Mouse (Mus musculus) gastrocnemius, adult 8-10 months (tissue): ENCODE results near the gene Tnrc6a. TPM values are rescaled to one million over a fixed set of nuclear protein-coding genes. Genes with fewer than 3 reads are reported as not detected.
"Not testable (repeated sequence)": the region's sequence is repeated elsewhere in the genome, so short reads cannot be mapped to it uniquely, and the experiment has no call there.

Experiments
- DNase-seq, 2 experiments: peaks; one replicate each; pipeline ENCODE4 v3.0.0; 2022; ENCODE audit warnings: low spot score in 2 of 2
- total RNA-seq, 4 experiments: library from RNA; stranded (reverse); gene quantifications; 2 replicates each; pipeline ENCODE4 v1.2.4; 2022

The Tnrc6a gene
- 10 to 100 TPM; 20.4 to 26.6 (median 22.1) TPM for total RNA-seq

DNA sequence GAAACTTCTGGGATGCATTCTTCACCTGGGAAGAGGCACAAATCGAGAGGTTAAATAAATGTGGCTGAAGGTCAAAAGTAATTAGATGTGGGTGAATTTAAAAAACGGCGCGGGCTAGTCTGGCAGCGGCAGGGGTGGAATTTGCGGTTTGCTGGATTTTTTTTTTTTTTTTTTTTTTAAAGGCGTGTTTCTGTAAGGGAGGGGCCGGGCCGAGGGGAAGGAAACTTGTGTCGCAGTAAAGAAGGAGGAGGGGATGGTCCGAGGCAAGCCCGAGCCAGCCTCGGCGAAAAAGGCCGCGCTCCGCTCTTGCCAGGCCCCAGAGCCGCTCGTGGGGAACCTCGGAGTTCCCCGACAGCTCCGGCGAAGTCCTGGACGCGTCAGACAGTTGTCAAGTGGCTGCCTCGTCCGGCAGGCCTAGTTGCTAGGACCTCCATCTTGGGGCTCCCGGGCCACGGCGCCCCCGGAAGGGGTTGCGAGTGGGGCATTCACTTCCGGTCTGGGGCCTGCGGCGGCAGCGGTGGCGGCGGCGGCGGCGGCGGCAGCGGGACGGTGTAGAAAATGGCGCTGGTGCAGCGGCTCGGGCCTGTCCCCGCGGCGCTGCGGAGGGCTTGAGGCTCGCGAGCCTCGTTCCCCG, at the start of gene Tnrc6a:
Tnrc6a (plus strand) TSS at position 221 of the 634 bp plus-strand sequence.
- DNase-seq, result peak; percentile 93

- no peak for DNase-seq
Observed at GRCm38 (mm10) chr7:123082236-123082635, 41.4 kb upstream of the Tnrc6a start.

GRCm38 (mm10) chr7:123083441-123084123, 40.1 kb upstream of the Tnrc6a start:
- DNase-seq, result no peak

DNA sequence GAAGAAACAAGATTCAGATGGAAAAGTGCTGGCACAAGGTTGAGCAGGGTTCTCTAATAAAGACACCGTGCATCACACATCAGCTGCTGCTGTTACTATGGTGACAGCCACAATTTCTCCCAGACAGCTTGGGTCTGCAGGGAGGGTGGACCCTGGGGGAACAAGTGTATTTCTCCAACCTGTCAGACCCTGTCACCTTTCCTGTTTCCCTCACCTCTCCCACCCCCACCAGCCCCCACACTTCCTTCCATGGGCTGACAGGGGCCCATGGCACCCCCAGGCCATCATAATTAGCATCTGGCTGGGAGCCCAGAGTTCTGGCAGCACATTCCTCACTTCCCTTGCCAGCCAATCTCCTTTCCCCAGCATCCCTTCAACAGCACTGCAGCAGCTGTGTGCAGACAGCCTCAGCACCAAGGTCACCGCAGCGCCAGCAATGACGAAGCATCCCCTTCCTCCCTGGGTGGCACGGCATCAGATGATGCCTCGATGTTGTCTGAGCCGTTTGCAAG, 39.4 kb upstream of the Tnrc6a start:
- DNase-seq, result no peak

DNA sequence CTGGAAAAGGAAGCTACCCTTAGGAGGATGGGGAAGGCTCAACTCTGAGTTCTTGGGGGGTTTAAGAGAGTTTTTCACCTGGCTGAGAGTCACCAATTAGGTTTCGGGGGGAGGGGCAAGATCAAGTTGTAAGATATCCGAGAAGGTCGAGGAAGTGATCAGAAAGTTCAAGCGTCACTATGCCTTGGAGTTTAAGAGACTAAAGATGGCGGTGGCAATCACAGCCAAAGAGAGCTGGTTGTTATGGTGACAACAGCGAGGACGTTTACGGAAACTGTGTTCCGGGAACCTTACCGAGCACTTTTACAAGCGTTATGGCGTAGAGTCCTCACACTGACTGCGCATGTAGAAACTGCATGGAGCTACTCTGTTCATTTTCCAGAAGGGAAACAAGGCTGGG, 39.0 kb upstream of the Tnrc6a start:
- DNase-seq, result no peak

DNA sequence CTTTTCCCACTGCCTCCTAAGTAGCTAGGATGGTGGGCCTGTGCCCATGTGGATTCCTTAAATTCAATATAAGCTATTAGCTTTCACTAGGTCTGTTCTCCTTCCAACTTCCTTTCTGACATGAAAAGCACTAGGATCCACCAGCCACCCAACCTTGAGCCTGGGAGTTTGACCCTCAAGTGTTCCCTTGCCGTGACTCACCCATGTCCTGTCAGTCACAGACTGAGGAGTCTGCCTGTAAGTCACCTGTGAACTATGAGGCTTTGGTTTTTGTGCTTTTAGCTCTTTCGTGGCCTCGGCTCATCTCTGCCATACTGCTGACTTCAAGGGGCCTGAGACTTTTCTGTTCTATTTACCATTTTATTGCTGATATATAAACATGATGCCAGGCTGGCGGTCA, 34.8 kb upstream of the Tnrc6a start:
- no peak for DNase-seq

- no peak for DNase-seq
Observed at GRCm38 (mm10) chr7:123096344-123097120, 27.2 kb upstream of the Tnrc6a start.

DNA sequence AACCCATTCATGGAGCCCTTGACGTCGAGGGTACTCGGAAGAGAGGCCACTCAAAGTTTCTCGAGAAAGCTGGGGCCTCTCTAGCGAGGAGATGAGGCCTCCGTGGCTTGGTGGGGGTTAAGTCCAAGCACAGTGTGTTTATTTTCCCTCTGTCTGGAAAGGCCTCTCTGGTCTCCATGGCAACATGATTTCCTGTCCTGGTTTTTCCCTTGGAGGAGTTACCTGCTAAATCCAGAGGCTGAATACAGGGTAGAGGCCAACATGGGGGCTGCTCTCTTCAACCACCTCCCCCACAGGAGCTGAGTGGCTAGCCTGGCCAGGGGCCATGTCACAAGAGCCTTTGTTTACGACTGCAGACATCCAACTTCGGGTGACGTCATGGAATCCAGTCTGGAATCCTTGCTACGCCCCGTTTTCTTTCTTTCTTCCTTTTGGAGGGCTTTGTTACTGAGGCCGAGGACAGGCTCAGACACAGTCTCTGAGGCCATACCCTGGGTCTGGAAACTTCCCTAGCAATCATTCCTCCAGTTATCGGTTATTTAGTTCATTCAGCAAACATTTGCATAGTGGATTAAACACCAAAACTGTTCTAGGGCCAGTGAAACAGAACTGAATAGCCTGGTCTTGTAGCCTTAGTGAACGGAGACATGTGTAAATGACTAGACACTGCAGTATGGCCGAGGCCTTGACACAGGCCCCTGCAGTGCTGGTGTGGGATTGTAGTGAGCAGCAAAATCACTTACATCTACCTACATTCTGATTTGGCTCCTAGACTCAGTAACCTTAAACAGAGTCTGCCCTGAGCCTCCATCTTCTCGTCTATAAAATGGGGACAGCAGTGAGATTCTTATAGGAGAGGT, 25.6 kb upstream of the Tnrc6a start:
- peak; percentile 51 to 73 for DNase-seq

- DNase-seq, result no peak
Observed at GRCm38 (mm10) chr7:123101295-123101694, 22.4 kb upstream of the Tnrc6a start.

- not testable (repeated sequence) for DNase-seq
Observed at GRCm38 (mm10) chr7:123105381-123105780, 18.3 kb upstream of the Tnrc6a start.

GRCm38 (mm10) chr7:123105906-123106305, 17.8 kb upstream of the Tnrc6a start:
- DNase-seq, result no peak

GRCm38 (mm10) chr7:123106326-123106725, 17.4 kb upstream of the Tnrc6a start:
- DNase-seq, result no peak

DNA sequence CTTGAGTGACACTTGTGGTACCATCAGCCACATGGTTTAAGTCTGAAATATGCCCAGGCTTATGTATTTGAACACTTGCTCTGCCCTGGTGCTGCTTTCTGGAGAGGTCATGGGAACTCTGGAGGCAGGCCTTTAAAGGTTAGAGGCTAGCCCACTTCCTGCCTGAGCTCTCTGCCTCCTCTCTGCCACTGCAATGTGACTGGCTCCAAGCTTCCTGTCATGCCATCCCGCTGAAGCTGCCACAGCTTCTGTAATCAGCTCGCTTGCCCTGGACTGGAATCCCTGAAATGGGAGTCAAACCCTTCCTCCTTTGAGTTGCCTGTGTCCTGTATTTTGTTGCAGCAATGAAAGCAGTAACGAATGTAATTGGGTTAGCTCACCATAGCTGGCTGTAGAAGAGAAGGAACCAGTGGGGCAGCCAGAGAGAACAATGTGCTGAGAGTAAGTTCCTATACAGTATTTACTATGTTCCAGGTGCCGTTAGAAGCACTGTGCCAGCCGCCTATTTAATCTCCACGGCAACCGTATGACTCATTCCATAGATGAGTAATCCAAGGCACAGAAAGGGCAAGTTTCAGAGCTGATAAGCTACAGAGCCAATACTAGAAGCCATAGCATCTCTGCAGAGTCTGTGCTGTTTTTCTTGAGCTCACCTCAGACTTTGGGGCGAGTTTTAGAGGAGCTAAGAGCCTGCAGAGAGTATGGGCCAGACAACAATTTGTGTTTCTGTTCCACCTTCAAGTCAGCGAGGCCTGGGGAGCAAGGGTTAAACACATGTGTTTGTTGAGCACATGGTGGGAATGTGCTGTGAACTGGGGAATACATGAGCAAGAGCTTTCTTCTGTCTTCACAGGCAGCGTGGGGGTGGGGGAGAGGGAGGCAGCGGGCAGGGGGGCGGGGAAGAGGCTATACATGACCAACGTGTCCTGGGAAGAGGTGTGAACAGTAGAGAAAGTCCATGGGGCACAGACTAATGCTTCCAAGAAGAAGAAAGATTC, 15.3 kb upstream of the Tnrc6a start:
- no peak for DNase-seq

GRCm38 (mm10) chr7:123109361-123110000, 14.2 kb upstream of the Tnrc6a start:
- no peak for DNase-seq

GRCm38 (mm10) chr7:123110135-123110534, 13.6 kb upstream of the Tnrc6a start:
- peak in 1 of 2 experiments; percentile 26 for DNase-seq

GRCm38 (mm10) chr7:123113590-123113989, 10.1 kb upstream of the Tnrc6a start:
- DNase-seq, result no peak

DNA sequence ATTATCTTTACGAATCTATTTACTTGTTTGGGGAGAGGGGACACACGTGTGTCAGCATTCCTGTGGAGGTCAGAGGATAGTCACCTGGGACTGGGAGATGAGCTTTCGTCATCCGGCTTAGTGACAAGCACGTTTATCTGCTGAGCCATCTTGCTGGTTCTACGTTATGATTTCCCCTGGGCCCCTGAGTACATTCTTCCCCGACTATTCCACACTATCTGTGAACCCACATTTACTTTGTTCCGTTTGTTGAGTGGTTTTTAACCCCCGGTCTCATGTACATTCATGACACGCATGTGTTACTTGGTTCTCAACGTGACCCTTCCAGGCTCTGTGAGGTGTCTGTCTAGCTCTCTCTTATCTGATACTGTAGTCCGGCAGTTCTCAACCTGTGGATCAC, 6.9 kb upstream of the Tnrc6a start:
- DNase-seq, result no peak

DNA sequence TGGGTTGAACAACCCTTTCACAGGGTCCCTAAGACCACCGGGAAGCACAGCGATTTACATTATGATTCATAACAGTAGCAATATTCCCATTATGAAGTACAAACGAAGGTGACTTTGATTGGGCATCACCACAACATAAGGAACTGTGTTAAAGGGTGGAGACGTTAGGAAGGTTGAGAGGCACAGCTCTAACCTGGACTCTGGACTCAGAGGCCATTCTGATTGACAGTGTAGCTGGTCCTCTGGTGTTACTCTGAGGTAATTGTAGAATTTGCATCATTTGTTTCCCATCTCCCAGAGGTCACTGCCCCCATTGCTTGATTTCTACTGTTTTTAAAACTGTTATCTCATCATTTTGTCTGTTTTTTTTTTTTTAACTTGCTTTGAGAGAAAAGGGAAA, 6.5 kb upstream of the Tnrc6a start:
- no peak for DNase-seq

GRCm38 (mm10) chr7:123120516-123120915, 3.2 kb upstream of the Tnrc6a start:
- DNase-seq, result no peak
